Mouse (Mus musculus) spleen, postnatal 14 days (tissue): ENCODE data around the gene Gse1.

Experiments used
- DNase-seq, 2 experiments: peaks; one replicate each; pipeline ENCODE4 v3.0.0; 2021 to 2022; ENCODE audit warnings: low spot score in 2 of 2

Gse1 gene

GRCm38 (mm10) chr8:120495461-120495860 lies 267.2 kb downstream of the Gse1 start:
- no peak for DNase-seq

GRCm38 (mm10) chr8:120496478-120496877 lies 268.2 kb downstream of the Gse1 start:
- DNase-seq: no peak

GRCm38 (mm10) chr8:120497503-120497946 lies 269.3 kb downstream of the Gse1 start:
- DNase-seq: no peak

- DNase-seq: no peak
Measured at GRCm38 (mm10) chr8:120498349-120498831, 270.1 kb downstream of the Gse1 start.

GRCm38 (mm10) chr8:120498926-120499605 lies 270.8 kb downstream of the Gse1 start:
- no peak for DNase-seq

- no peak for DNase-seq
Measured at GRCm38 (mm10) chr8:120500701-120501261, 272.5 kb downstream of the Gse1 start.

GRCm38 (mm10) chr8:120501426-120501825 lies 273.2 kb downstream of the Gse1 start:
- no peak for DNase-seq

- no peak for DNase-seq
Measured at GRCm38 (mm10) chr8:120502428-120502827, 274.2 kb downstream of the Gse1 start.

- no peak for DNase-seq
Measured at GRCm38 (mm10) chr8:120504251-120505081, 276.2 kb downstream of the Gse1 start.

GRCm38 (mm10) chr8:120505082-120505511 lies 276.8 kb downstream of the Gse1 start:
- DNase-seq: no peak

GRCm38 (mm10) chr8:120505619-120506310 lies 277.5 kb downstream of the Gse1 start:
- DNase-seq: no peak

- no peak for DNase-seq
Measured at GRCm38 (mm10) chr8:120506562-120506961, 278.3 kb downstream of the Gse1 start.

GRCm38 (mm10) chr8:120507290-120507689 lies 279.0 kb downstream of the Gse1 start:
- DNase-seq: no peak

- DNase-seq: no peak
Measured at GRCm38 (mm10) chr8:120509136-120510034, 281.1 kb downstream of the Gse1 start.

- DNase-seq: no peak
Measured at GRCm38 (mm10) chr8:120510035-120510416, 281.8 kb downstream of the Gse1 start.

GRCm38 (mm10) chr8:120510863-120511457 lies 282.7 kb downstream of the Gse1 start:
- no peak for DNase-seq

- no peak for DNase-seq
Measured at GRCm38 (mm10) chr8:120511737-120512136, 283.5 kb downstream of the Gse1 start.

GRCm38 (mm10) chr8:120512326-120512725 lies 284.1 kb downstream of the Gse1 start:
- no peak for DNase-seq

GRCm38 (mm10) chr8:120513145-120513544 lies 284.9 kb downstream of the Gse1 start:
- no peak for DNase-seq
